Mouse (Mus musculus) kidney, adult 8-10 months (tissue): ENCODE results near the gene Ttyh2.

Source experiments
- DNase-seq, 2 experiments: peaks; one replicate each; pipeline ENCODE4 v3.0.0; 2022

The Ttyh2 gene

GRCm38 (mm10) chr11:114675341-114675825, at the start of gene Ttyh2:
Gene Ttyh2 (plus strand): TSS chr11:114675431.
- peak; percentile 87 for DNase-seq

- DNase-seq, result no peak
Observed at GRCm38 (mm10) chr11:114626071-114626690, 49.0 kb upstream of the Ttyh2 start.

GRCm38 (mm10) chr11:114627036-114627435, 48.2 kb upstream of the Ttyh2 start:
- no peak for DNase-seq

GRCm38 (mm10) chr11:114628032-114628431, 47.2 kb upstream of the Ttyh2 start:
- DNase-seq, result peak; percentile 6 to 9

- DNase-seq, result no peak
Observed at GRCm38 (mm10) chr11:114630044-114630443, 45.2 kb upstream of the Ttyh2 start.

GRCm38 (mm10) chr11:114632266-114632665, 43.0 kb upstream of the Ttyh2 start:
- no peak for DNase-seq

- peak; percentile 43 to 73 for DNase-seq
Observed at GRCm38 (mm10) chr11:114636292-114636691, 38.9 kb upstream of the Ttyh2 start.

- DNase-seq, result peak; percentile 7 to 17
Observed at GRCm38 (mm10) chr11:114636727-114637505, 38.3 kb upstream of the Ttyh2 start.

- DNase-seq, result no peak
Observed at GRCm38 (mm10) chr11:114638647-114639290, 36.5 kb upstream of the Ttyh2 start.

GRCm38 (mm10) chr11:114639681-114640103, 35.5 kb upstream of the Ttyh2 start:
- no peak for DNase-seq

- no peak for DNase-seq
Observed at GRCm38 (mm10) chr11:114640658-114641057, 34.6 kb upstream of the Ttyh2 start.

GRCm38 (mm10) chr11:114641136-114641535, 34.1 kb upstream of the Ttyh2 start:
- no peak for DNase-seq

GRCm38 (mm10) chr11:114642184-114642583, 33.0 kb upstream of the Ttyh2 start:
- no peak for DNase-seq

- DNase-seq, result no peak
Observed at GRCm38 (mm10) chr11:114642926-114643325, 32.3 kb upstream of the Ttyh2 start.

GRCm38 (mm10) chr11:114644122-114644521, 31.1 kb upstream of the Ttyh2 start:
- DNase-seq, result no peak

GRCm38 (mm10) chr11:114649510-114649909, 25.7 kb upstream of the Ttyh2 start:
- no peak for DNase-seq

- DNase-seq, result no peak
Observed at GRCm38 (mm10) chr11:114652531-114652930, 22.7 kb upstream of the Ttyh2 start.

GRCm38 (mm10) chr11:114653664-114654063, 21.6 kb upstream of the Ttyh2 start:
- DNase-seq, result no peak

GRCm38 (mm10) chr11:114654552-114654951, 20.7 kb upstream of the Ttyh2 start:
- no peak for DNase-seq

GRCm38 (mm10) chr11:114655350-114656008, 19.8 kb upstream of the Ttyh2 start:
- DNase-seq, result no peak

GRCm38 (mm10) chr11:114656994-114657644, 18.1 kb upstream of the Ttyh2 start:
- DNase-seq, result no peak

- DNase-seq, result peak in 1 of 2 experiments; percentile 58
Observed at GRCm38 (mm10) chr11:114657737-114658136, 17.5 kb upstream of the Ttyh2 start.

GRCm38 (mm10) chr11:114662161-114662560, 13.1 kb upstream of the Ttyh2 start:
- DNase-seq, result no peak
